Comparison of ENCODE assay signal across 9 mouse cellular contexts in the genomic region with DNA sequence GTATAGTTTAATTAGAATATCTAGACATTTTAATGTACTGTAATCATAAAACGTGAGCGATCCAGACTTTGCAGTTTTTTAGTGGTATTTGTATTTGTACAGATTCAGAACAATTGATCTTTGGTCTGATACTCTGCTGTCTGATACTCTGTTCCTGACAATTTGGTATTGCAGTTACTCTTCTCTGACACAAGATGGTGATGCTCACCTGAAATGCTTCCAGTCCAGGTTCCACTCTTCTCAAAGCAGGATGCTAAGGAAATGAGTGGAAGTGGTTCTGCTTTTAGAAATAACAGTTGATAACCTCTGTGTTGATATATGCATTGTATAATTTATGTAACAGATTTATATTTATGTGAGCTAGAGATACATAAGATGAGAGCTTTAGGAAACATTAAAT. TPM values are rescaled to one million over a fixed set of nuclear protein-coding genes. Genes with fewer than 3 reads are reported as not detected.
DNase-seq lines count a peak whose midpoint lies in the region; ATAC-seq lines count a peak whose summit lies in the region.
"Had no signal": no experiment of that assay in that cellular context is flagged by ENCODE, and none has a peak within 500 bp of the region (broad histone marks: within the 10 kb centered on the region; RNA-seq: fewer than 3 reads in every experiment).

No protein-coding gene starts in this region.

- peak; percentile 64 for DNase-seq in hindbrain, embryonic 14.5 days (ENCODE audit: low spot score)
- DNase-seq in hindbrain, embryonic 11.5 days (ENCODE audit: low spot score): no peak
- peak; percentile 56 for DNase-seq in 416B (ENCODE audit: low read depth)
- peak; percentile 50 for DNase-seq in NIH3T3 (ENCODE audit: low read depth)
- DNase-seq in adrenal gland, postnatal 25 days: no peak
- no peak for DNase-seq in heart, adult 11 months
- no peak for DNase-seq in right cerebral cortex, postnatal 36 days (ENCODE audit: low spot score in 2 of 2)

- no peaks in the 10 kb centered on the region for H3K4me1 ChIP-seq in hindbrain, embryonic 14.5 days (replicated peaks; ENCODE audit: control insufficient read depth, insufficient read depth, low read length)
- H3K4me1 ChIP-seq in hindbrain, embryonic 11.5 days (replicated peaks; ENCODE audit: control insufficient read depth, insufficient read depth, low read length): no peaks in the 10 kb centered on the region
- no peaks in the 10 kb centered on the region for H3K4me1 ChIP-seq in hindbrain, embryonic 16.5 days (ENCODE audit: control insufficient read depth, insufficient read depth, low read depth, low read length)
- H3K4me1 ChIP-seq: neural tube, embryonic 12.5 days had no signal

- ATAC-seq in hindbrain, embryonic 14.5 days (ENCODE audit: low FRiP score): peak; percentile 57
- ATAC-seq in hindbrain, embryonic 11.5 days (ENCODE audit: low FRiP score): no peak
- peak; percentile 83; the same call in 1 of the 2 replicates for ATAC-seq in hindbrain, embryonic 16.5 days

- H3K4me3 ChIP-seq in hindbrain, embryonic 14.5 days (replicated peaks; ENCODE audit: low read length): no peak overlapping the region
- no peak overlapping the region for H3K4me3 ChIP-seq in hindbrain, embryonic 11.5 days (ENCODE audit: low read depth, low read length)
- H3K4me3 ChIP-seq in hindbrain, embryonic 16.5 days (ENCODE audit: low read length): no peak overlapping the region
- H3K4me3 ChIP-seq: neural tube, embryonic 12.5 days had no signal

- no peak overlapping the region for H3K9ac ChIP-seq in hindbrain, embryonic 14.5 days
- H3K9ac ChIP-seq in hindbrain, embryonic 11.5 days (ENCODE audit: low read depth, low read length): no peak overlapping the region
- no peak overlapping the region for H3K9ac ChIP-seq in hindbrain, embryonic 16.5 days (ENCODE audit: low read depth, low read length)
- H3K9ac ChIP-seq: neural tube, embryonic 12.5 days had no signal

- no peaks in the 10 kb centered on the region for H3K9me3 ChIP-seq in hindbrain, embryonic 14.5 days (ENCODE audit: control insufficient read depth, low read length)
- H3K9me3 ChIP-seq in hindbrain, embryonic 11.5 days (ENCODE audit: control insufficient read depth, low read length): no peaks in the 10 kb centered on the region
- no peaks in the 10 kb centered on the region for H3K9me3 ChIP-seq in hindbrain, embryonic 16.5 days (ENCODE audit: control insufficient read depth, low read length)
- H3K9me3 ChIP-seq: neural tube, embryonic 12.5 days had no signal

- 0 out of 2 replicates have a peak, but pooled peaks cover 4% of the 10 kb centered on the region for H3K36me3 ChIP-seq in hindbrain, embryonic 14.5 days (replicated peaks; ENCODE audit: control insufficient read depth, insufficient read depth)
- no peaks in the 10 kb centered on the region for H3K36me3 ChIP-seq in hindbrain, embryonic 11.5 days (ENCODE audit: control insufficient read depth, insufficient read depth, low read length)
- no peaks in the 10 kb centered on the region for H3K36me3 ChIP-seq in hindbrain, embryonic 16.5 days (ENCODE audit: control insufficient read depth, insufficient read depth, low read length)
- H3K36me3 ChIP-seq: neural tube, embryonic 12.5 days had no signal

- 94% methylated on average over 2 of the region's 2 CpGs for WGBS in hindbrain, embryonic 14.5 days
- WGBS in hindbrain, embryonic 11.5 days: 90% methylated on average over 2 of the region's 2 CpGs
- 94% methylated on average over 2 of the region's 2 CpGs for WGBS in hindbrain, embryonic 16.5 days

- H3K27ac ChIP-seq in hindbrain, embryonic 14.5 days: no peak overlapping the region
- no peak overlapping the region for H3K27ac ChIP-seq in hindbrain, embryonic 11.5 days (ENCODE audit: low read depth, low read length)
- H3K27ac ChIP-seq in hindbrain, embryonic 16.5 days (ENCODE audit: low read depth, low read length): no peak overlapping the region
- H3K27ac ChIP-seq: neural tube, embryonic 12.5 days had no signal

- no peaks in the 10 kb centered on the region for H3K27me3 ChIP-seq in hindbrain, embryonic 14.5 days (ENCODE audit: control insufficient read depth, insufficient read depth, low read length)
- H3K27me3 ChIP-seq in hindbrain, embryonic 11.5 days (ENCODE audit: control insufficient read depth, insufficient read depth, low read length): no peaks in the 10 kb centered on the region
- H3K27me3 ChIP-seq in hindbrain, embryonic 16.5 days (replicated peaks; ENCODE audit: control insufficient read depth, insufficient read depth, low read length): no peaks in the 10 kb centered on the region
- H3K27me3 ChIP-seq: neural tube, embryonic 12.5 days had no signal

- H3K4me2 ChIP-seq in hindbrain, embryonic 14.5 days (replicated peaks): no peak overlapping the region
- H3K4me2 ChIP-seq in hindbrain, embryonic 11.5 days (replicated peaks; ENCODE audit: low read depth, low read length): no peak overlapping the region
- no peak overlapping the region for H3K4me2 ChIP-seq in hindbrain, embryonic 16.5 days (ENCODE audit: low read length)
- H3K4me2 ChIP-seq: neural tube, embryonic 12.5 days had no signal

RNA-seq across cellular contexts. Expression of gene Nudt6, which starts 48.2 kb away (rescaled TPM):
- 6.8 and 8.7 TPM in 2 replicates for polyA plus RNA-seq in hindbrain, embryonic 14.5 days (2014; fragmentation: Nextera tagmentation; extraction: Ambion mirVana)
- polyA plus RNA-seq in hindbrain, embryonic 11.5 days (2014; fragmentation: Nextera tagmentation; extraction: Ambion mirVana): 4.1 and 4.8 TPM in 2 replicates
- 6.9 and 7.8 TPM in 2 replicates for polyA plus RNA-seq in hindbrain, embryonic 16.5 days (2015; fragmentation: Nextera tagmentation; extraction: Ambion mirVana)
- total RNA-seq in adrenal gland, postnatal 25 days (2021): 22.1 and 33.3 TPM in 2 replicates

RNA-seq across cellular contexts. Expression of gene Spata5, which starts 48.5 kb away (rescaled TPM):
- 33.1 and 35.6 TPM in 2 replicates for polyA plus RNA-seq in hindbrain, embryonic 14.5 days (2014; fragmentation: Nextera tagmentation; extraction: Ambion mirVana)
- 41.9 and 44.1 TPM in 2 replicates for polyA plus RNA-seq in hindbrain, embryonic 11.5 days (2014; fragmentation: Nextera tagmentation; extraction: Ambion mirVana)
- polyA plus RNA-seq in hindbrain, embryonic 16.5 days (2015; fragmentation: Nextera tagmentation; extraction: Ambion mirVana): 27.5 and 29.5 TPM in 2 replicates
- 33.9 and 35.6 TPM in 2 replicates for total RNA-seq in adrenal gland, postnatal 25 days (2021)

Comparison
In these comparisons a context has a peak if more than half of its experiments do, and no peak if none do; other contexts are left out.
1. DNase-seq: peak in hindbrain, embryonic 14.5 days (single experiment), 416B (single experiment) and NIH3T3 (single experiment); none in hindbrain, embryonic 11.5 days (single experiment), adrenal gland, postnatal 25 days (single experiment), heart, adult 11 months (single experiment) and right cerebral cortex, postnatal 36 days (0 of 2).